15 mouse cellular contexts compared by ENCODE assay signal in genomic region chr2:33065610-33066009, GRCm38 (mm10).
"Had no signal": no experiment of that assay in that cellular context is flagged by ENCODE, and none has a peak within 500 bp of the region (broad histone marks: within the 10 kb centered on the region; RNA-seq: fewer than 3 reads in every experiment).

No protein-coding gene starts in this region.

- ATAC-seq: liver, embryonic 12.5 days; midbrain, embryonic 16.5 days had no signal

- H3K36me3 ChIP-seq: kidney, embryonic 15.5 days; limb, embryonic 15.5 days; liver, embryonic 12.5 days; midbrain, embryonic 12.5 days; stomach, embryonic 15.5 days had no signal

- H3K27ac ChIP-seq: kidney, embryonic 15.5 days; limb, embryonic 15.5 days; liver, embryonic 12.5 days; macrophage; midbrain, embryonic 12.5 days; stomach, embryonic 15.5 days had no signal

- H3K4me3 ChIP-seq: kidney, embryonic 15.5 days; limb, embryonic 15.5 days; liver, embryonic 12.5 days; megakaryocyte, embryonic 14.5 days; midbrain, embryonic 12.5 days; stomach, embryonic 15.5 days had no signal

- H3K27me3 ChIP-seq: kidney, embryonic 15.5 days; limb, embryonic 15.5 days; liver, embryonic 12.5 days; midbrain, embryonic 12.5 days; stomach, embryonic 15.5 days had no signal

- H3K9me3 ChIP-seq: kidney, embryonic 15.5 days; limb, embryonic 15.5 days; liver, embryonic 12.5 days; megakaryocyte, embryonic 14.5 days; midbrain, embryonic 12.5 days; stomach, embryonic 15.5 days had no signal

- H3K4me2 ChIP-seq: kidney, embryonic 15.5 days; limb, embryonic 15.5 days; liver, embryonic 12.5 days; midbrain, embryonic 12.5 days; stomach, embryonic 15.5 days had no signal

- H3K4me1 ChIP-seq: kidney, embryonic 15.5 days; liver, embryonic 12.5 days; megakaryocyte, embryonic 14.5 days; stomach, embryonic 15.5 days had no signal

- H3K9ac ChIP-seq: kidney, embryonic 15.5 days; limb, embryonic 15.5 days; liver, embryonic 12.5 days; midbrain, embryonic 12.5 days; stomach, embryonic 15.5 days had no signal

- DNase-seq: kidney, adult 18-20 months; kidney, postnatal 36 days; layer of hippocampus, adult 9-11 months; layer of hippocampus, postnatal 36 days; right cerebral cortex, postnatal 14 days; thymus, adult 2 months; thymus, postnatal 25 days had no signal
